Mouse (Mus musculus): Measurements from ENCODE around the gene 1700061G19Rik.

Gene 1700061G19Rik

DNA sequence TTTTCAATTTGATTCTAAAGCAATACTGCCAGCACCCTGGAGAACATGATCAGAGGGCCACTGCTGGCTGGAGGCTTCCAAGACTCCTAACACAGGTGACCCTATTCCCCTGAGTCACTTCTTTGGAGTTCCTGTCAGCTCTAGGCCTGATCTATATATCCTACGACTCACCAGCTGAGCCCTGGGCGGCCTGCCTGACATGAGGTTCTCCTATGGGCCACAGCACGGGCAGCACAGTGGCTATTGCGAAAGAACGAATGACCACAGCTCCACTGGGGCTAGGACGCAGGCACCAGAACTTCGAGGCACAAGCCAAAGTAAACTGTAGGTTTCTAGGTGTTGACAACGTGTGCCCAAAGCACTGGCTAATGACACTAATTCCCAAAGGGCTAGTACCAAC, 54.7 kb downstream of the 1700061G19Rik start:
- no peak for DNase-seq

DNA sequence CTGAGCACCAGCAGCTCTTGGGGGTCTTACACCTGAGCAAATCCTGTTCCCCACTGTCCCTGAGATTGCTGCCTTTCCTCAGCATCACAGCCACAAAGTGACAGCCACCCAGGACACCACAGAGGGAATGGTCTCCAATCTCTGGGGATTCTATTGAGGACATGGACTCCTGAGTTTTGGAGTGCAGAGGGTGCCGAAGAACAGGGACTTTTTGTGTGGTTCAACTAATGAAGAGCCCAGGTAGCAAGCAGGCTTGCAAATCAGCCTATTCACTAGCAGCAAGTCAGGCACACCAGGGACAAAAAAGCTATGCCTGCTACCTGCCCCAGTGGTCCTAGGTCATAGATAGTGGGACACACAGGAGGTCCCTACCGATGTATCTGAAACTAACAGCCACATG, 58.1 kb downstream of the 1700061G19Rik start:
- no peak for DNase-seq

DNA sequence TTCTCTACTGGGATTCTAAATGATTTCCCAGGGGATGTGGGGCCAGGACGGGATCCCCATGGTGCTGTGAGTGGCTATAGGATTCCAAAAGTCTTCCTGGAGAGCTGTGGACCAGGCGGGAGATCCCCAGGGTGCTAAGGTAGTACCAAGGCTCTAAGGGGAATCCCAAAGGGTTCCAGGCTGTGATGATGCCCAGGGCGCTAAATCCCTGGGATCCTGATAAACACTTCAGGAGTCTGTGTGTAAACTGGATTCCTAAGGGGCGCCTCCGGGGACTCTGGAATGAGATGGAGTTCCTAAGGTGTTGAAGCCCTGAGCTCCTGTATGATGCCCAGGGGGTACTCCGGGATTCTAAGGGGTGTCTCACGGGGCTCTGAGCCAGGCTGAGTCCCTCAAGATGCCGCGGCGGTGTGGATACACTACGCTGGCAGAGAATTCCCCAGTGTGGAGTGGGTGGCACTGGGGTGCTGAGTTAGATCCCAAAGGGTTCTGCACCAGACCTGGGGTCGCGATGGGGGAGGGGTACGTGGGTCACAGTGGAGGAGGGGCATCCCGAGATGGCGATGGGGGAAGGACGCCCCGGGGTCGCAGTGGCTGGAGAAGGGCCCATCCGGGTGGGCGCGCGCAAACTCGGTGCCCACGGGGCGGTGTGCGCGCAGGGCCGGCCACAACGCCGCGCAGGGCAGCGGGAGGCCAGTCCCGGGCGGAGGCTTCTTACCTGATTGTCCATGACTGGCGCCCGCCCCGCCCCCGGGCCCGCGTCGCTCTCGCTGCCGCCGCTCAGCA, 59.5 kb downstream of the 1700061G19Rik start:
- no peak for DNase-seq

DNA sequence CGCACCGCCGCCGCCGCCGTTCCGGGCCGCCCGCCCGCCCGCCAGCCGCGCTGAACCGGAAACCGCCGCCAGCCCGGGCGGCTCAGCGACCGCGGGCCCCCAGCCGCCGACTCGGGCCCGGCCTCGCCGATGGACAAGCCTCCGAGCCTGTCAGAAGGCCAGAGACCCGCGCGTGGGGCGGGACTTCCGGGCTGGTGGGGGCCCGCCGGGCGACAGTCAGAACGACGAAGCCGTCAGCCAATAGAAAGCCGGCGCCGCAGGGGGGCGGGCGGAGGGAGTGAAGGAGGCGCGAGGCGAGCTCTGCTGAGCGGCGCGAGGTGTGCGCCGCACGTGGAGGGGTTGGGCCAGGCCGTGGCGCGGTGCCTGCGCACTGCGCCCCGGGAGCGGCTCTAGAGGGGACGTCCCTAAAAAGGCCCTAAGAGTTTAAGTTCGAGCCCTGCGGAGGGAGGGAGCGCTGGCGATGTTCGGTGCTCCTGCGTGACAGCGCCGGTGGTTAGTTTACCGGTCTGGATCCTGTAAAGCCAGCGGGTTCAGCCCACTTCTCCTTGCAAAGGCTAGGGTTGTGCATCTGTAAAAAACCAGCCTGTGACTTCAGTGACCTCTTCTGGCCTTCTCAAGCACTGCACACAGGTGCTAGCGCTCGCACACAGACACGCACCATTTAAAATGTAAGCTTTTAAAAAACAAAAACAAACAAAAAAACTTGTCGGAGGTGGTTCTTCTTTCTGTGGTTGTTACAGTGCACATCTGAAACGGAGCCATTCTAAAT, 60.3 kb downstream of the 1700061G19Rik start, which contains the start of gene Mllt1:
Gene Mllt1, minus strand, starts transcription at position 53 of the 769 bp plus-strand sequence.
- peak; percentile 98 for DNase-seq

DNA sequence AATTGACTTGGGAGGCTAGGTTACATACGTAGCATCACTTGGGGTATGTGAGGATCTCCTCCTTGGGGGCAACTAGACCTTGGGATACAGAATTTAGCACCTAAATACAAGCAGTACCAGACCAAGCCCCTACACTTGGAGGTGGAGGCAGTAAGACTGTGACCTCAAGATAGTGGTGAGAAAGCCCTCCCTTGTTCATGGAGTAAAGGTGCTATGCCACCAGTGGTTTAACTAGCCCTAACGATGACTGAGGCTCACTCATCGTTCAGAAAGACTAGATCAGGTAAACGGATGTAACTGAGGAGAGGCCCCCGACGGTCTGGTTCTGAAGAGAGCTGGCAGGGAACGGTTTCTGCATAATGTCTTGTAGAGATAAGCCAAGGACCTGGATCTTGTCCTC, 61.5 kb downstream of the 1700061G19Rik start:
- no peak for DNase-seq
